Mouse (Mus musculus) neural tube, embryonic 15.5 days (tissue): Measurements from ENCODE around the gene Tti1. TPM values are rescaled to one million over a fixed set of nuclear protein-coding genes. Genes with fewer than 3 reads are reported as not detected.

Experiments
- polyA plus RNA-seq: library from polyadenylated mRNA; unstranded; fragments of >200 nt; fragmentation: Nextera tagmentation; extraction: Ambion mirVana; gene quantifications from 2 replicates; pipeline ENCODE4 v1.2.1, GENCODE M21; 2015

Gene Tti1
- polyA plus RNA-seq, 1 experiment from 2014 or later: 14.7 TPM

Other genes starting within 250 kb of the Tti1 start
- 31.2 and 42.9 TPM in 2 replicates for gene Vstm2l, start 113.8 kb downstream of the Tti1 start, polyA plus RNA-seq
- gene Rprd1b, start 64 bp upstream of the Tti1 start, polyA plus RNA-seq: 28.5 and 32.8 TPM in 2 replicates
- gene Tgm2, start 118.0 kb upstream of the Tti1 start, polyA plus RNA-seq: 7.8 and 13.9 TPM in 2 replicates
- gene D630003M21Rik, start 200.8 kb upstream of the Tti1 start, polyA plus RNA-seq: 2.4 and 2.5 TPM in 2 replicates
- not detected in 2 replicates for gene Bpi, start 229.7 kb upstream of the Tti1 start, polyA plus RNA-seq